Mouse (Mus musculus) thymus, postnatal 14 days (tissue): Measurements from ENCODE around the gene Krtap19-5.

ENCODE experiments used
- DNase-seq: peaks from one replicate; pipeline ENCODE4 v3.0.0; 2021

Krtap19-5 gene

GRCm38 (mm10) chr16:88896357-88896756 is at the start of gene Krtap19-5:
Krtap19-5 (minus strand) TSS chr16:88896457.
- no peak for DNase-seq

GRCm38 (mm10) chr16:88941106-88941505 is 44.8 kb upstream of the Krtap19-5 start:
- DNase-seq = no peak

- peak; percentile 3 for DNase-seq
Measured at GRCm38 (mm10) chr16:88938252-88938651, 42.0 kb upstream of the Krtap19-5 start.

GRCm38 (mm10) chr16:88932165-88932564 is 35.9 kb upstream of the Krtap19-5 start, which contains the start of gene Krtap19-9b:
Krtap19-9b (minus strand) TSS chr16:88932265.
- DNase-seq = no peak

GRCm38 (mm10) chr16:88886870-88887269 is 9.4 kb downstream of the Krtap19-5 start:
- DNase-seq = no peak

- no peak for DNase-seq
Measured at GRCm38 (mm10) chr16:88884989-88885388, 11.3 kb downstream of the Krtap19-5 start, which contains the start of gene Krtap19-4. Krtap19-4 (minus strand) TSS chr16:88885089.

DNA sequence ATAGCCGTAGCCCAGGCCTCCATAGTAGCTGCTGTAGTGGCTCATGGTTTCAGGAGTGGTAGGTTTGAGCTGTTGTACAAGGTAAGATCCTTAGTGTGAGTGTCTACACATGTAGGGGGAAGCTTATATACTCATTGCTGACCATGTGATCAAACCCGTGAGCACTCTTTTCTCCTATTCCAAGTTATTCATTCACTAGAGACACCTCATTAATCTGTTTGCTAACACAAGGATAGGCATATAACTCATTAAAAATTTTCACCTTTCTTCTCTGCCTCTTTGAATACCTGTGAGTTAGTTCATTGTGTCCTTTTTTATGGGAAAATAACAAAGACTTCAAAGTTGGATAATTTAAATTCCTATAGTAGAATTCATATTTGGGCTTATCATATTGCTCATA is 18.3 kb downstream of the Krtap19-5 start, which contains the start of gene Krtap19-3:
Gene Krtap19-3, minus strand, starts transcription at position 101 of the 400 bp plus-strand sequence.
- no peak for DNase-seq

DNA sequence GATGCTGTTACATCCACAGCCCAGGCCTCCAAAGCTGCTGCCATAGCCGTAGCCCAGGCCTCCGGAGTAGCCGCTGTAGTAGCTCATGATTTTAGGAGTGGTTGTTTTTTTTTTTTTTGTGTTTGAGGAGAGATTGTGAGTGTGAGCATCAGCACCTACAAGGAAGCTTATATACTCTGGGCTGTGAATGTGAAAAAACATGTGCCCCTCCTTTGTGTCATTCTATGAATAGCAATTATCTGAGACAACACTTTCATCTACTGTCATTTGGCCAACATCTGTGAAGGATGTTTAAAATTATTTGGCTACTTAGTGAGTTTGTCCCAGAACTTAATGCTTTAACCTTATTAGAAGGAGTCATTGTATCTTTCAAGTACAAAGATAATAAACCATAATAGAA is 22.1 kb downstream of the Krtap19-5 start, which contains the start of gene Krtap19-2:
Gene Krtap19-2, minus strand, starts transcription at position 101 of the 400 bp plus-strand sequence.
- DNase-seq = no peak

DNA sequence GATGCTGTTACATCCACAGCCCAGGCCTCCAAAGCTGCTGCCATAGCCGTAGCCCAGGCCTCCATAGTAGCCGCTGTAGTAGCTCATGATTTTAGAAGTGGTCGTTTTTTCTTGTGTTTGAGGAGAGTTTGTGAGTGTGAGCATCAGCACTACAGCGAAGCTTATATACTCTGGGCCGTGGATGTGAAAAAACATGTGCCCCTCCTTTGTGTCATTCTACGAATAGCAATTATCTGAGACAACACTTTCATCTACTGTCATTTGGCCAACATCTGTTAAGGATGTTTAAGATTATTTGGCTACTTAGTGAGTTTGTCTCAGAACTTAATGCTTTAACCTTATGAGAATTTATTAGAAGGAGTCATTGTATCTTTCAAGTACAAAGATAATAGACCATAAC is 26.9 kb downstream of the Krtap19-5 start, which contains the start of gene Krtap19-1:
Gene Krtap19-1, minus strand, starts transcription at position 101 of the 400 bp plus-strand sequence.
- DNase-seq = no peak

DNA sequence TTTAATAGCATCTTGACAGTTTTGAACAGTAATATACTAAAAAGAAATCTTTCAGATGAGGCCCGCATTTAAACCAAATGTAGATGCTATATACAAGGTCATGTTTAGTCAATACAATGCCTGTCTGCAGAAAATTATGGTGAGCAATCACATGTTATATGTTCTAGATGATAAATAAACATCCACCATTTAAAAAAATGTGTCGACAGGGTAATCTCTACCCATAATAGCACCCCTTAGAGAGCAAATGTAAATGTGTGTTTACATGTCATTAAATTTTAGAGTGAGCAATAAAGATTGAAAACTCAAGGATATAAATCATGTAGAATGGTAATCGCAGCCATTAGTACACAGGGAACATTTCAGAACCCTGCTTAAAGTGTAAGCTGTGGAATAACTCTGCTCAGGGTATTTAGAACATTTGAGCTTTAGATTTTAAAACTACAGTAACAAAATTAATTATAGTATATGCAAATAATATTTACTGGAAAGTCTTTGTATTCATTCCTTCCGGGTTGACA is 31.3 kb downstream of the Krtap19-5 start:
- no peak for DNase-seq

GRCm38 (mm10) chr16:88851450-88851849 is 44.8 kb downstream of the Krtap19-5 start:
- peak; percentile 18 for DNase-seq

DNA sequence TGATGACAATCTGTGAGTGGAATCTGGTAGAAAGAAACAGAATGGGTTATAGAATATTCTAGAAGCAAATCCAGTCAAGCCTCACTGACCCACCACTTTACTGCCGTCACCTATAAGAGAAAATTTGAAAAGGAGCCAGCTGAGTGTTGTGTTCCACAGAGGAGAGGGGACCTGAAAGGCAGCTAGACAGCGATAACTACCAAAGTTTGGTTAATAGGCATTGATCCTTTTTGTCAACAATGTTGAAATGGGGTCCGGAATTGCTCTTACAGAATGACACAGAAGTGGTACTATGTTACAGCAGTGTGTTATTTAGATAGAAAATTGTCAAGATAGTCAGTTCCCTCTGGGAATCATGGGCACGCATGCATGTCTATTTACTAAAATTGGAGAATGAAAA is 47.7 kb downstream of the Krtap19-5 start:
- DNase-seq = no peak

DNA sequence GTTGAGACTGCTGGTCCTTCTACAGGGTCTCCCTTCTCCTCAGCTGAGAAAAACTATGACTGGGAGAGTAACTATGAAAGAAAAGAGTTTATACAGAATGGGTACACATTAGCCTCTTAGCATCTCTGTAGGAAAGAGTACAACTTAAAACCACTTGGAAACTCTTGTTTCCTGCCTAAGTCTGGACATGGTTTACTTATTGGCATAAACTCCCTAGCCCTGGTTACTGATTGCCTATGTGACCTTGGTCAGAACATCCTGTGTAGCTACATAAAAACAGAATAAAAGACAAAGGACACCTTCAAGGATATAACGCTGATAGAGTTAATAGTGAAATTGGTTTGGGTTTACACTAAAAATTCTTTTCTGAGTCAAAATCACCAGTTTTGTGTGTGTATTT is 48.9 kb downstream of the Krtap19-5 start:
- DNase-seq = no peak
